Mouse (Mus musculus): ENCODE measurements around the gene Acot2.
"Not testable (repeated sequence)": the region's sequence is repeated elsewhere in the genome, so short reads cannot be mapped to it uniquely, and the experiment has no call there.

Acot2 gene

DNA sequence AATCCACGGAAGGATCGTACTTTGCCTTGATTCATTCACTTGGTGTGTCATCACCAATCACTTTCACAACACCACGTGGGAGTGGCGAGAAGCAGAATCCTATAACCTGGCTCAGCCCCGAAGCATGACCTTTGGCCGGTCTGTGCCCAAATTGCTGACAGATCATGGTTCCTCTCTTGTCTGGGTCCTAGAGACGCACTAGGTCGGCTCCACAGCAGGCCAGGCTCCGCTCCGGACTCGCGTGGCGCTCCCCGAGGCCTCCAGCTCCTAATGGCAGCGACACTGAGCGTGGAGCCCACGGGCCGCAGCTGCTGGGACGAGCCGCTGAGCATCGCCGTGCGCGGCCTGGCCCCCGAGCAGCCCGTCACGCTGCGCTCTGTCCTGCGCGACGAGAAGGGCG is 50.6 kb downstream of the Acot2 start, which contains the start of gene Acot4:
Gene Acot4, plus strand, starts transcription at position 139 of the 400 bp plus-strand sequence.
- DNase-seq (ENCODE audit: low spot score in 2 of 2): not testable (repeated sequence)

DNA sequence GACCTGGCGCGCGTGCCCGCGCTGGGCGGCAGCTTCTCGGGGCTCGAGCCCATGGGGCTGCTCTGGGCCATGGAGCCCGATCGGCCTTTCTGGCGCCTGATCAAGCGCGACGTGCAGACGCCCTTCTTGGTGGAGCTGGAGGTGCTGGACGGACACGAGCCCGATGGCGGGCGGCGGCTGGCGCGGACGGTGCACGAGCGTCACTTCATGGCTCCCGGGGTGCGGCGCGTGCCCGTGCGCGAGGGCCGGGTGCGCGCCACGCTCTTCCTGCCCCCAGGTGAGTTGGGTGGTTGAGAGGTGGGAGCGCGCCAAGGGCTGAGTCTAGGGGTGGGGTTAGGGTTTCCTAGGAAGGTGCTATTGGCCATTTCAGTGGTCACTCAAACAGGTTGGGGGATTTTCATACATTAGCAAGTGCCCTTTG is 51.0 kb downstream of the Acot2 start, which contains the start of gene Gm49366:
Gene Gm49366, plus strand, starts transcription at position 245 of the 421 bp plus-strand sequence.
- not testable (repeated sequence) for DNase-seq (ENCODE audit: low spot score in 2 of 2)

- no peak for DNase-seq (ENCODE audit: low spot score in 2 of 2)
Observed at GRCm38 (mm10) chr12:84042248-84042647, 54.6 kb downstream of the Acot2 start.
